Mouse (Mus musculus) heart, embryonic 14.5 days (tissue): ENCODE measurements around the gene Eps8l3. TPM values are rescaled to one million over a fixed set of nuclear protein-coding genes. Genes with fewer than 3 reads are reported as not detected.

Experiments used
- ATAC-seq: fragments of 200-750 bp; cut with Nextera tagmentation; 2 replicates; pipeline ENCODE4 v1.8.0; 2017; ENCODE audit warnings: low read depth, moderate TSS enrichment; ENCODE audit not compliant: insufficient number of reproducible peaks, insufficient read depth, low FRiP score
- H3K27ac ChIP-seq, 2 experiments: fragments of 200-500 bp in 1 of 2; fragments of 300-500 bp in 1 of 2; sonication (generic) in 1 of 2; replicated peaks in 1 of 2; 2 replicates each; pipeline ENCODE4 v1.5.1; 2012 to 2014; ENCODE audit warnings: low read depth in 2 of 2, low read length in 2 of 2, control low read depth in 1 of 2, mild to moderate bottlenecking in 1 of 2, mixed read lengths in 1 of 2; ENCODE audit not compliant: control insufficient read depth in 1 of 2, insufficient read depth in 1 of 2
- H3K27me3 ChIP-seq: fragments of 300-500 bp; sonication (generic); 2 replicates; pipeline ENCODE4 v1.6.1; 2014; ENCODE audit warnings: mild to moderate bottlenecking, low read length, control low read depth; ENCODE audit not compliant: control insufficient read depth, insufficient read depth
- H3K36me3 ChIP-seq: fragments of 300-500 bp; sonication (generic); 2 replicates; pipeline ENCODE4 v1.6.1; 2014; ENCODE audit warnings: mild to moderate bottlenecking, control low read depth, low read length, mixed read lengths; ENCODE audit not compliant: control insufficient read depth, insufficient read depth
- H3K4me1 ChIP-seq, 2 experiments: fragments of 200-500 bp in 1 of 2; fragments of 300-500 bp in 1 of 2; sonication (generic) in 1 of 2; 2 replicates each; pipeline ENCODE4 v1.6.1; 2012 to 2014; ENCODE audit warnings: low read length in 2 of 2, control low read depth in 1 of 2, mixed read lengths in 1 of 2; ENCODE audit not compliant: control insufficient read depth in 2 of 2, insufficient read depth in 2 of 2
- H3K4me2 ChIP-seq: fragments of 300-500 bp; sonication (generic); 2 replicates; pipeline ENCODE4 v1.6.1; 2014; ENCODE audit warnings: mild to moderate bottlenecking, low read length
- H3K4me3 ChIP-seq, 2 experiments: fragments of 200-500 bp in 1 of 2; fragments of 300-500 bp in 1 of 2; sonication (generic) in 1 of 2; 2 replicates each; pipeline ENCODE4 v1.5.1; 2012 to 2014; ENCODE audit warnings: low read length in 2 of 2, mild to moderate bottlenecking in 2 of 2, control low read depth in 1 of 2, low read depth in 1 of 2, moderate library complexity in 1 of 2; ENCODE audit not compliant: control insufficient read depth in 1 of 2, insufficient read depth in 1 of 2
- H3K9ac ChIP-seq: fragments of 300-500 bp; sonication (generic); 2 replicates; pipeline ENCODE4 v1.6.1; 2014; ENCODE audit warnings: mild to moderate bottlenecking, low read length
- H3K9me3 ChIP-seq: fragments of 300-500 bp; sonication (generic); 2 replicates; pipeline ENCODE4 v1.6.1; 2016; ENCODE audit warnings: low read length, control low read depth; ENCODE audit not compliant: control insufficient read depth
- WGBS: fragments of 180-500 bp; shearing (Covaris S2); extraction: QIAGEN DNeasy Blood & Tissue Kit; methylation state at CpG from one replicate; pipeline ENCODE4 v1.1.7; 2014; 5-methylcytosine and 5-hydroxymethylcytosine counted together
- polyA plus RNA-seq: library from polyadenylated mRNA; unstranded; fragments of >200 nt; fragmentation: Nextera tagmentation; extraction: Ambion mirVana; gene quantifications from 2 replicates; pipeline ENCODE4 v1.2.1, GENCODE M21; 2014

Eps8l3 gene
- polyA plus RNA-seq, 1 experiment from 2014 or later: not detected

GRCm38 (mm10) chr3:107863898-107864603, 13.0 kb upstream of the Eps8l3 start:
- H3K4me3 ChIP-seq: no peak overlapping the region
- no peaks in the 10 kb centered on the region for H3K4me1 ChIP-seq
- H3K27ac ChIP-seq: no peak overlapping the region
- H3K27me3 ChIP-seq: no peaks in the 10 kb centered on the region
- whole genome bisulfite sequencing: 9% methylated on average over 2 of the region's 2 CpGs
- no peak overlapping the region for H3K4me2 ChIP-seq
- 0 out of 2 replicates have a peak, but pooled peaks have one; percentile 43 for ATAC-seq
- no peak overlapping the region for H3K9ac ChIP-seq
- no peaks in the 10 kb centered on the region for H3K36me3 ChIP-seq
- H3K9me3 ChIP-seq: no peaks in the 10 kb centered on the region

GRCm38 (mm10) chr3:107865364-107866091, 11.5 kb upstream of the Eps8l3 start:
- no peak overlapping the region for H3K9ac ChIP-seq
- H3K36me3 ChIP-seq: no peaks in the 10 kb centered on the region
- no peak overlapping the region for H3K27ac ChIP-seq
- ATAC-seq: no peak
- no peak overlapping the region for H3K4me2 ChIP-seq
- H3K27me3 ChIP-seq: no peaks in the 10 kb centered on the region
- H3K9me3 ChIP-seq: no peaks in the 10 kb centered on the region
- WGBS: 64% methylated on average over 10 of the region's 10 CpGs
- H3K4me1 ChIP-seq: no peaks in the 10 kb centered on the region
- no peak overlapping the region for H3K4me3 ChIP-seq

- H3K27me3 ChIP-seq: no peaks in the 10 kb centered on the region
- H3K27ac ChIP-seq: no peak overlapping the region
- no peak overlapping the region for H3K4me3 ChIP-seq
- H3K4me1 ChIP-seq: no peaks in the 10 kb centered on the region
- no peaks in the 10 kb centered on the region for H3K36me3 ChIP-seq
- H3K9me3 ChIP-seq: no peaks in the 10 kb centered on the region
- no peak overlapping the region for H3K4me2 ChIP-seq
- ATAC-seq: peak; percentile 37; the same call in 1 of the 2 replicates
- WGBS: 3% methylated on average over 8 of the region's 8 CpGs
- H3K9ac ChIP-seq: no peak overlapping the region
Measured at GRCm38 (mm10) chr3:107867086-107867485, 9.9 kb upstream of the Eps8l3 start.

DNA sequence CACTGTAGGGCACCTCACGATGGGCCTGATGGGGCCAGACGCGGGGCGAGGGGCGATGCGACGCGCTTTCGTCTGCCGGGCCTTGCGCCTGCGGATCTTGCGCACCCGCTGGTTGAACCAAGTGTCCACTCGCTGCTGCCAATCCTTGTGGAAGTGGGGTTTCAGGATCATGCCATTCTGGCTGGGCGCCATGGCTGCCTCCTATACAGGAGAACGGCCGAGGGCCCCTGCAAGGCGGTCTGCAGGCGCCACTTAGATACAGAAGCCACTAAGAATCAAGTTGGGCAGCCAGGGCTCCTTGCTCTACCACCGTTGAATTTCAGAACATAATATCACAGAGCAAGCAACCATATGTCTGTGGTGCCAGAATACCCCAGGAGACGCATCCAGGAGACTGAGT, 8.6 kb upstream of the Eps8l3 start:
- Histone ChIP-seq H3K9me3 (no peaks in the 10 kb centered on the region), H3K9ac (no peak overlapping the region), H3K27ac (no peak overlapping the region), H3K36me3 (no peaks in the 10 kb centered on the region), H3K4me2 (no peak overlapping the region), H3K27me3 (no peaks in the 10 kb centered on the region), H3K4me3 (no peak overlapping the region), H3K4me1 (no peaks in the 10 kb centered on the region)
- 86% methylated on average over 22 of the region's 22 CpGs for WGBS
- ATAC-seq: no peak

GRCm38 (mm10) chr3:107869097-107869496, 7.9 kb upstream of the Eps8l3 start:
- H3K36me3 ChIP-seq: no peaks in the 10 kb centered on the region
- no peak overlapping the region for H3K4me3 ChIP-seq
- 69% methylated on average over 7 of the region's 7 CpGs for WGBS
- H3K9me3 ChIP-seq: no peaks in the 10 kb centered on the region
- no peak overlapping the region for H3K9ac ChIP-seq
- no peak for ATAC-seq
- no peaks in the 10 kb centered on the region for H3K27me3 ChIP-seq
- H3K4me2 ChIP-seq: no peak overlapping the region
- H3K4me1 ChIP-seq: no peaks in the 10 kb centered on the region
- no peak overlapping the region for H3K27ac ChIP-seq

DNA sequence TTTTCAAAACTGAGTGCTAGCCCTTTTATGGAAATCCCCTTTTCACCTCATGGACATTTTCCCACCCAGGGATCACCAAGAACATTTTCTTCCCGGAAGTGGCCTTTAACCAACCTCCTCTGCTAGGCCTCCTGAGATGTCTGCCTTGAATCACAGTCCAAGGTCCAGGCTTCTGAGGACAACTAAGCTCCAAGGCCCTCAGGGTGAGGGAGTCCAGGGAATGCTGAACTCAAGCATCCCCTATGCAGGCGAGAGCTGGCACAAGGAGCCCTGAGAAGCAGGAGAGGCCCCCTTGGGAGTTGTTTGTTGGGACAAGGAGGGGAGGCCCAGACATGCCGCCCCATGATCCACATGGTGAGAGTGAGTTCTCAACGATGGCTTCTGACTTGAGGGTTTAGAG, 7.1 kb upstream of the Eps8l3 start:
- H3K36me3 ChIP-seq: no peaks in the 10 kb centered on the region
- no peak overlapping the region for H3K27ac ChIP-seq
- H3K4me2 ChIP-seq: no peak overlapping the region
- no peaks in the 10 kb centered on the region for H3K4me1 ChIP-seq
- H3K9ac ChIP-seq: no peak overlapping the region
- H3K4me3 ChIP-seq: no peak overlapping the region
- H3K9me3 ChIP-seq: no peaks in the 10 kb centered on the region
- H3K27me3 ChIP-seq: no peaks in the 10 kb centered on the region
- ATAC-seq: no peak
- 71% methylated on average over 4 of the region's 4 CpGs for WGBS

GRCm38 (mm10) chr3:107873335-107874251, 3.4 kb upstream of the Eps8l3 start:
- Histone ChIP-seq H3K4me1 (peaks cover 0 to 3% of the 10 kb centered on the region in 2 experiments; a peak in 1 of 4 replicates), H3K27ac (no peak overlapping the region), H3K9ac (no peak overlapping the region), H3K4me2 (0 out of 2 replicates have a peak overlapping the region, but pooled peaks have one; percentile 8), H3K4me3 (no peak overlapping the region), H3K9me3 (no peaks in the 10 kb centered on the region), H3K36me3 (no peaks in the 10 kb centered on the region), H3K27me3 (no peaks in the 10 kb centered on the region)
- no peak for ATAC-seq
- WGBS: 62% methylated on average over 24 of the region's 24 CpGs
